Mouse (Mus musculus): ENCODE measurements at regions not wholly inside any gene's neighbourhood (a gene's known extent, or its start where the extent isn't known, plus 50 kb on each side); places are given as distances from the start of the nearest gene placed in this dataset.

GRCm38 (mm10) chr9:63864350-63864749 lies 106.6 kb upstream of the Smad3 start:
- 66% methylated on average over 11 of the region's 11 CpGs for WGBS (ENCODE audit: insufficient replicate concordance)
- DNase-seq (ENCODE audit: low read depth in 3 of 3, low spot score in 3 of 3) (no peak), ATAC-seq (ENCODE audit: insufficient read depth) (no peak)
- H3K9me3 ChIP-seq (ENCODE audit: control insufficient read depth, low read length): no peaks in the 10 kb centered on the region
- H3K4me2 ChIP-seq (ENCODE audit: low read depth): no peak overlapping the region
- H3K27ac ChIP-seq: no peak overlapping the region
- H3K4me1 ChIP-seq (replicated peaks; ENCODE audit: control insufficient read depth in 2 of 2, insufficient read depth in 2 of 2, low read length in 1 of 2): no peaks in the 10 kb centered on the region
- no peak overlapping the region for H3K9ac ChIP-seq (replicated peaks)
- no peak overlapping the region for H3K4me3 ChIP-seq (ENCODE audit: insufficient read depth in 1 of 2, low read depth in 2 of 2, low read length in 2 of 2)
- H3K36me3 ChIP-seq (replicated peaks; ENCODE audit: control insufficient read depth, insufficient read depth, low read depth): no peaks in the 10 kb centered on the region
- no peaks in the 10 kb centered on the region for H3K27me3 ChIP-seq (ENCODE audit: control insufficient read depth, insufficient read depth, low read length)
- TF ChIP-seq EP300 (IDR thresholded peaks at IDR 0.05; ENCODE audit: low read depth) (no peak), CTCF (IDR thresholded peaks at IDR 0.05; ENCODE audit: low read depth) (no peak)

- Histone ChIP-seq H3K4me2 (ENCODE audit: low read depth) (no peak overlapping the region), H3K9me3 (ENCODE audit: control insufficient read depth, low read length) (no peaks in the 10 kb centered on the region), H3K27ac (no peak overlapping the region), H3K36me3 (replicated peaks; ENCODE audit: control insufficient read depth, insufficient read depth, low read depth) (no peaks in the 10 kb centered on the region), H3K4me3 (ENCODE audit: insufficient read depth in 1 of 2, low read depth in 2 of 2, low read length in 2 of 2) (no peak overlapping the region), H3K9ac (replicated peaks) (no peak overlapping the region), H3K4me1 (replicated peaks; ENCODE audit: control insufficient read depth in 2 of 2, insufficient read depth in 2 of 2, low read length in 1 of 2) (no peaks in the 10 kb centered on the region), H3K27me3 (ENCODE audit: control insufficient read depth, insufficient read depth, low read length) (no peaks in the 10 kb centered on the region)
- WGBS (ENCODE audit: insufficient replicate concordance): 64% methylated on average over 4 of the region's 4 CpGs
- no peak for DNase-seq (ENCODE audit: low read depth in 3 of 3, low spot score in 3 of 3)
- no peak for ATAC-seq (ENCODE audit: insufficient read depth)
- TF ChIP-seq CTCF (IDR thresholded peaks at IDR 0.05; ENCODE audit: low read depth) (no peak), EP300 (IDR thresholded peaks at IDR 0.05; ENCODE audit: low read depth) (no peak)
Measured at GRCm38 (mm10) chr9:63863328-63863727, 105.5 kb upstream of the Smad3 start.

GRCm38 (mm10) chr9:63862427-63862826 lies 104.6 kb upstream of the Smad3 start:
- no peak for ATAC-seq (ENCODE audit: insufficient read depth)
- H3K4me1 ChIP-seq (replicated peaks; ENCODE audit: control insufficient read depth in 2 of 2, insufficient read depth in 2 of 2, low read length in 1 of 2): no peaks in the 10 kb centered on the region
- no peaks in the 10 kb centered on the region for H3K27me3 ChIP-seq (ENCODE audit: control insufficient read depth, insufficient read depth, low read length)
- H3K27ac ChIP-seq: no peak overlapping the region
- DNase-seq (ENCODE audit: low read depth in 3 of 3, low spot score in 3 of 3): peak in 1 of 3 experiments; percentile 19
- no peaks in the 10 kb centered on the region for H3K36me3 ChIP-seq (replicated peaks; ENCODE audit: control insufficient read depth, insufficient read depth, low read depth)
- H3K9me3 ChIP-seq (ENCODE audit: control insufficient read depth, low read length): no peaks in the 10 kb centered on the region
- H3K4me3 ChIP-seq (ENCODE audit: insufficient read depth in 1 of 2, low read depth in 2 of 2, low read length in 2 of 2): no peak overlapping the region
- TF ChIP-seq CTCF (IDR thresholded peaks at IDR 0.05; ENCODE audit: low read depth) (peak; percentile 33), EP300 (IDR thresholded peaks at IDR 0.05; ENCODE audit: low read depth) (no peak)
- no peak overlapping the region for H3K4me2 ChIP-seq (ENCODE audit: low read depth)
- no peak overlapping the region for H3K9ac ChIP-seq (replicated peaks)
- WGBS (ENCODE audit: insufficient replicate concordance): 25% methylated on average over 6 of the region's 6 CpGs

- DNase-seq (ENCODE audit: low read depth in 3 of 3, low spot score in 3 of 3): no peak
- WGBS (ENCODE audit: insufficient replicate concordance): 60% methylated on average over 4 of the region's 4 CpGs
Measured at GRCm38 (mm10) chr9:63861418-63861817, 103.6 kb upstream of the Smad3 start.

GRCm38 (mm10) chr9:63860196-63860595 lies 102.4 kb upstream of the Smad3 start:
- ATAC-seq (ENCODE audit: insufficient read depth) (no peak), DNase-seq (ENCODE audit: low read depth in 3 of 3, low spot score in 3 of 3) (no peak)
- TF ChIP-seq EP300 (IDR thresholded peaks at IDR 0.05; ENCODE audit: low read depth): no peak
- TF ChIP-seq CTCF (IDR thresholded peaks at IDR 0.05; ENCODE audit: low read depth): no peak
- H3K4me1 ChIP-seq (replicated peaks; ENCODE audit: control insufficient read depth in 2 of 2, insufficient read depth in 2 of 2, low read length in 1 of 2): no peaks in the 10 kb centered on the region
- no peak overlapping the region for H3K9ac ChIP-seq (replicated peaks)
- no peak overlapping the region for H3K4me3 ChIP-seq (ENCODE audit: insufficient read depth in 1 of 2, low read depth in 2 of 2, low read length in 2 of 2)
- H3K27ac ChIP-seq: no peak overlapping the region
- H3K4me2 ChIP-seq (ENCODE audit: low read depth): no peak overlapping the region
- H3K9me3 ChIP-seq (ENCODE audit: control insufficient read depth, low read length): no peaks in the 10 kb centered on the region
- WGBS (ENCODE audit: insufficient replicate concordance): 47% methylated on average over 2 of the region's 2 CpGs
- no peaks in the 10 kb centered on the region for H3K27me3 ChIP-seq (ENCODE audit: control insufficient read depth, insufficient read depth, low read length)
- no peaks in the 10 kb centered on the region for H3K36me3 ChIP-seq (replicated peaks; ENCODE audit: control insufficient read depth, insufficient read depth, low read depth)

More at GRCm38 (mm10) chr9:63861418-63861817, 103.6 kb upstream of the Smad3 start:
- Histone ChIP-seq H3K9me3 (ENCODE audit: control insufficient read depth, low read length) (no peaks in the 10 kb centered on the region), H3K4me1 (replicated peaks; ENCODE audit: control insufficient read depth in 2 of 2, insufficient read depth in 2 of 2, low read length in 1 of 2) (no peaks in the 10 kb centered on the region), H3K4me3 (ENCODE audit: insufficient read depth in 1 of 2, low read depth in 2 of 2, low read length in 2 of 2) (no peak overlapping the region), H3K4me2 (ENCODE audit: low read depth) (no peak overlapping the region), H3K36me3 (replicated peaks; ENCODE audit: control insufficient read depth, insufficient read depth, low read depth) (no peaks in the 10 kb centered on the region), H3K9ac (replicated peaks) (no peak overlapping the region), H3K27ac (no peak overlapping the region), H3K27me3 (ENCODE audit: control insufficient read depth, insufficient read depth, low read length) (no peaks in the 10 kb centered on the region)
- ATAC-seq (ENCODE audit: insufficient read depth): no peak
- TF ChIP-seq CTCF (IDR thresholded peaks at IDR 0.05; ENCODE audit: low read depth) (no peak), EP300 (IDR thresholded peaks at IDR 0.05; ENCODE audit: low read depth) (no peak)

All from liver, embryonic 14.5 days (tissue).